Mouse (Mus musculus): ENCODE measurements around the gene Klrb1b.

GRCm38 (mm10) chr6:128839266-128839771 is 13.2 kb upstream of the Klrb1b start:
- no peak for TF ChIP-seq POLR2A (IDR thresholded peaks at IDR 0.05; ENCODE audit: insufficient read depth, low read depth, low read length)
- peak; percentile 58; the same call in 1 of the 2 replicates for TF ChIP-seq CTCF (IDR thresholded peaks at IDR 0.05; ENCODE audit: insufficient read depth, low read depth, low read length)

All from olfactory bulb, adult 2 months (tissue).